Mouse (Mus musculus) thymus, postnatal 0 days (tissue): ENCODE measurements around the gene Gm3415. TPM values are rescaled to one million over a fixed set of nuclear protein-coding genes. Genes with fewer than 3 reads are reported as not detected.
"Not testable (repeated sequence)": the region's sequence is repeated elsewhere in the genome, so short reads cannot be mapped to it uniquely, and the experiment has no call there.

ENCODE experiments used
- DNase-seq: peaks from one replicate; pipeline ENCODE4 v3.0.0-alpha.2; 2015; ENCODE audit warnings: low spot score
- polyA plus RNA-seq: library from polyadenylated mRNA; unstranded; fragments of >200 nt; fragmentation: Nextera tagmentation; extraction: Ambion mirVana; gene quantifications from 2 replicates; pipeline ENCODE4 v1.2.1, GENCODE M21; 2015

The Gm3415 gene
- polyA plus RNA-seq, result not detected in 2 replicates

DNA sequence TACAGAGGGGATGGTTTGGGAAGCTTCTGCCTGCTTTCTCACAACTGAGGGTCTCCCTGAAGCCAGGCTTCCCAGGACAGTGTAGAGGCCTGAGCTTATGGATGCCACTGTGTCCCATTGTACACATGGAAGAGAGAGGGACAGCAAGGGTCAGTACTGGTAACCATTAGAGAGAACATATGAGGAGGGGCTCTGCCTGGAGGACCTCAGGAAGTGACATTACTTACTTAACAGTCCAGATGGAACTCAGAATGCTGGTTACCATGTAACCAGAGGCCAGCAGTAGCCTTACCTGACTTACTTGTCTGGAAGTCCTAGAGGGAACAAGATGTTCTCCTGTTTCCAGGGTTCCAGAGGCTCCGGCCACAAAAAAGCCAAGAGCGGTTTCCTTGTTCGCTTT, at the start of gene Gm3415:
Gene Gm3415 (plus strand): TSS at position 301 of the 400 bp plus-strand sequence.
- not testable (repeated sequence) for DNase-seq

DNA sequence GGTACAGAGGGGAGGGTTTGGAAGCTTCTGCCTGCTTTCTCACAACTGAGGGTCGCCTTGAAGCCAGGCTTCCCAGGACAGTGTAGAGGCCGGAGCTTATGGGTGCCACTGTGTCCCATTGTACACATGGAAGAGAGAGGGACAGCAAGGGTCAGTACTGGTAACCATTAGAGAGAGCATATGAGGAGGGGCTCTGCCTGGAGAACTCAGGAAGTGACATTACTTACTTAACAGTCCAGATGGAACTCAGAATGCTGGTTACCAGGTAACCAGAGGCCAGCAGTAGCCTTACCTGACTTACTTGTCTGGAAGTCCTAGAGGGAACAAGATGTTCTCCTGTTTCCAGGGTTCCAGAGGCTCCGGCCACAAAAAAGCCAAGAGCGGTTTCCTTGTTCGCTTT, 42.1 kb upstream of the Gm3415 start, which contains the start of gene Gm3402:
Gene Gm3402 (plus strand): TSS at position 301 of the 400 bp plus-strand sequence.
- DNase-seq, result not testable (repeated sequence)

DNA sequence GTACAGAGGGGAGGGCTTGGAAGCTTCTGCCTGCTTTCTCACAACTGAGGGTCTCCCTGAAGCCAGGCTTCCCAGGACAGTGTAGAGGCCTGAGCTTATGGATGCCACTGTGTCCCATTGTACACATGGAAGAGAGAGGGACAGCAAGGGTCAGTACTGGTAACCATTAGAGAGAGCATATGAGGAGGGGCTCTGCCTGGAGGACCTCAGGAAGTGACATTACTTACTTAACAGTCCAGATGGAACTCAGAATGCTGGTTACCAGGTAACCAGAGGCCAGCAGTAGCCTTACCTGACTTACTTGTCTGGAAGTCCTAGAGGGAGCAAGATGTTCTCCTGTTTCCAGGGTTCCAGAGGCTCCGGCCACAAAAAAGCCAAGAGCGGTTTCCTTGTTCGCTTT, 30.4 kb upstream of the Gm3415 start, which contains the start of gene Gm3404:
Gene Gm3404 (plus strand): TSS at position 301 of the 400 bp plus-strand sequence.
- DNase-seq, result not testable (repeated sequence)

DNA sequence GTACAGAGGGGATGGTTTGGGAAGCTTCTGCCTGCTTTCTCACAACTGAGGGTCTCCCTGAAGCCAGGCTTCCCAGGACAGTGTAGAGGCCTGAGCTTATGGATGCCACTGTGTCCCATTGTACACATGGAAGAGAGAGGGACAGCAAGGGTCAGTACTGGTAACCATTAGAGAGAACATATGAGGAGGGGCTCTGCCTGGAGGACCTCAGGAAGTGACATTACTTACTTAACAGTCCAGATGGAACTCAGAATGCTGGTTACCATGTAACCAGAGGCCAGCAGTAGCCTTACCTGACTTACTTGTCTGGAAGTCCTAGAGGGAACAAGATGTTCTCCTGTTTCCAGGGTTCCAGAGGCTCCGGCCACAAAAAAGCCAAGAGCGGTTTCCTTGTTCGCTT, 18.6 kb upstream of the Gm3415 start, which contains the start of gene Gm3409:
Gene Gm3409 (plus strand): TSS at position 301 of the 400 bp plus-strand sequence.
- not testable (repeated sequence) for DNase-seq

DNA sequence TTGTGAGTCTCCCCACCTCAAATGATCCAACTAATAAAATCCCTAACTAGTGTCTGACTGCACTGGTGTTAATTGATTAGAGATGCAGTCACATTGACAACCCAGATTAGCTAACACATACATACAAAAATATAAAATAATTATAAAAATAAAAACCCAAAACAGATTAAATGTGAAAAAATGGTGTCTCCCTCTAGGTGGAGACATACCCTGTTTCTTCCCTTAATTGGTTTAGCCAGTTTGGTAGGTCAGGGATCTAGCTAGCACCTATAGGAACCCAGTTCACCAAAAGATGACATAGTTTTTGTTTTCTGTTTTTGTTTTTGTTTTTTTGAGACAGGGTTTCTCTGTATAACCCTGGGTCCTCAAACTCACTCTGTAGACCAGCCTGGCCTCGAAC, 8.3 kb downstream of the Gm3415 start:
- no peak for DNase-seq

DNA sequence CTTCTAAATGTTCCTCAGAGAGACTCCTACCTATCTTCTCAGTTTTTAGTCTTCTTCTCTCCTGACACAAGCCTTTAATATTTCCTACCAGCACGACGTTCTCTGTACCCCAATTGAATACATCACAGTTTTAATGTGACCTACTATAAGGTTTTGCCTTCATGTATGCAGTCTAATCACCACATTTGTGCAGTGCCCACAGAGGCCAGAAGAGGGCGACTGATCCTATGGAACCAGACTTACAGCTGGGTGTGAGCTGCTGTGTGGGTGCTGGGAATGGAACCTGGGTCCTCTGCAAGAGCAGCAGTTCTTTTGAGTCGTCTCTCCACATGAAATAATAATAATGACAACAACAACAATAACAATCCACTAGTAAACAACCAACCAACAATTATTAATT, 11.1 kb downstream of the Gm3415 start:
- DNase-seq, result peak; percentile 58

DNA sequence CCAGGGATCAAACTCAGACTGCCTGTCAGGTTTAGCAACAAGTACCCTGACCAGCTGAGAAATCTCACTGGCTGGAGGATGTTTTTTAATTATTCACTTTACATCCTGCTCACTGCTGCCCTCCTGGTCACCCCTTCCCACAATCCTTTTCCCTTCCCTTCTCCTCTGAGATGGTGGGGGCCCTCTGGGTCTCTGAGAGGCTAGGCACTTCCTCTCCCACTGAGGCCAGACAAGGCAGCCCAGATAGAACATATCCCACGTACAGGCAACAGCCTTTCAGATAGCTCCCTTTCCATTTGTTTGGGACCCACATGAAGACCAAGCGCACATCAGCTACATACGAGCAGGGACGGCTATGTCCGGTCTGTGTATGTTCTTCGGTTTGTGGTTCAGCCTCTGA, 14.2 kb downstream of the Gm3415 start:
- DNase-seq, result not testable (repeated sequence)

DNA sequence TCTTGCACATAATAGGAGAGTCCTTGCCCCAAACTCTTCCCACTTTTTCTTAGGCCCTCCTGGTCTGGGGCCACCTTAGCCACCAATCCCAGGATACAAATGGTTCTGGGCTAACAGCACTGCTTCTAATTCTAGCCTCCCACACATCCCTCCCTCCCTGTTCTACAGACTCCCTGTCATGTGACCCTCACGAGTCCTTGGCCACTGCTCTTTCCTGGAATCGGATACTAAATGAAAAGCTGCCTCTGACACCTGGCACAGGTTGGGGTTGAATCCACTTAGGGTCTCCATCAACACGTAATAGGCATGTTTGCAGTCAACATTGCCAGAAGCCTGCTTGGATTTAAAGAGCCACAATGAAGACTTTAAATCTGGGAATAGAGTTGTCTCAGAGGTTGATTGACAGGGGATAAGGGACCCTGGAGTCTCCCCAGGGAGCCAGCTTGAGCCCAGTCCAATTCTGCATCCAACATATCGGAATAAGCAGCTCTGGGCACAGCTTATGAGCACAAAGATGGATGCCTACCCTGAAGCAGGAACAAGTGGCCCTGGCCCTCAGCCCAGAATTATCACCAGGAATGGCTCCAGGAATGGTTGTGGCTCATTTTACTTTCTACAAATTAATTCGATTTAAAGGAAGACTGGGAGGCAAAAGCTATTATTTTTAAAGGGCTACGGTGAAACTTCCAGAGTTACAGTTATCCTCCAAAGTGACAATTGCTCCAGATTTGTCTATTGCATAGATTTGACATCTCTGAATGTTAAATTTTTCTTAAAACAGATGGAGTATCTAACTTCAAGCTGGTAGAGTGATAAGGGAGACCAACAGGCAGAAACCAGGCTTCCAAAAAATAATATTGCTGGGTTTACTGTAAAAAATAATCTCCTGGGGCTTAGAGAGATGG, 16.1 kb downstream of the Gm3415 start:
- not testable (repeated sequence) for DNase-seq

DNA sequence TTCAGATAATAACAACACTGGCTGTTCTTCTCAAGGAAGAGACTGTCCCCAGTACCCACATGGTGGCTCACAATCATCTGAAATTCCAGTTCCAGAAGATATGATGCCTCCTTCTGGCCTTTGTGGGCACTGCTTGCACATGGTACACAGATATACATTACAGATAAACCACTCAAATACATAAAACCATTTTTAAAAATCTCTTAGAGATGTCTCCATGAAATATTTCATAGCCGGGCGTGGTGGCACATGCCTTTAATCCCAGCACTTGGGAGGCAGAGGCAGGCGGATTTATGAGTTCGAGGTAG, 16.8 kb downstream of the Gm3415 start:
- not testable (repeated sequence) for DNase-seq

DNA sequence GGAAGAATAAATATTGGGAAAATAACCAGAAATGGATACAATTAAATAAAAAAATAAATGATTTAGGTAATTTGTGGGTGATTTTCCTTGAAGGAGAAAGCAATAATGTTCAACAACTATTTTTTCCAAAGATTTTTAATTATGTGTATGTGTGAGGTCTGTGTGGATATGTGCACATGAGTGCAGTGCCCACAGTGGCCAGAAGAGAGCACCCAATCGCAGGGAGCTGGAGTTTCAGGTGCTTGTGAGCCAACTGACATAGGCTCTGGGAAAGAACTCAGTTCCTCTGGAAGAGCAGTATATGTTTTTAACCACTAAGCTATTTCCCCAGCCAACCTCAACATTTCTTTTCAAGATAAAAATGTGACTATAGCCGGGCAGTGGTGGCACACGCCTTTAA, 20.7 kb downstream of the Gm3415 start:
- no peak for DNase-seq

DNA sequence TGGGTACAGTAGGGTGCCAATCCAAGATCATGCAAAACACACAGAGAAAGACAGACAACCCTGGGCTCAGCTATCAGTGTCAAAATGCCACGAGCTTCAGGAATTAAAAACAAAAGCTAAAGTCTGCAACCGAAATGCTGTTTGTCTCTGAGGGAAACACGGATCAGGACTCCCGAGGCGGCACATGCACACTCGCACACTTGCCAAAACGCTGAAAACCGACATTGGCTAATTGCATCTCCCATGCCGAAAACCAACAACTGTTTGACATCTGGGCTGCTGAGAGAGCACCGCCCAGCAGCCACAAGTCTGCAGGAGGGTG, 28.2 kb downstream of the Gm3415 start:
- no peak for DNase-seq

DNA sequence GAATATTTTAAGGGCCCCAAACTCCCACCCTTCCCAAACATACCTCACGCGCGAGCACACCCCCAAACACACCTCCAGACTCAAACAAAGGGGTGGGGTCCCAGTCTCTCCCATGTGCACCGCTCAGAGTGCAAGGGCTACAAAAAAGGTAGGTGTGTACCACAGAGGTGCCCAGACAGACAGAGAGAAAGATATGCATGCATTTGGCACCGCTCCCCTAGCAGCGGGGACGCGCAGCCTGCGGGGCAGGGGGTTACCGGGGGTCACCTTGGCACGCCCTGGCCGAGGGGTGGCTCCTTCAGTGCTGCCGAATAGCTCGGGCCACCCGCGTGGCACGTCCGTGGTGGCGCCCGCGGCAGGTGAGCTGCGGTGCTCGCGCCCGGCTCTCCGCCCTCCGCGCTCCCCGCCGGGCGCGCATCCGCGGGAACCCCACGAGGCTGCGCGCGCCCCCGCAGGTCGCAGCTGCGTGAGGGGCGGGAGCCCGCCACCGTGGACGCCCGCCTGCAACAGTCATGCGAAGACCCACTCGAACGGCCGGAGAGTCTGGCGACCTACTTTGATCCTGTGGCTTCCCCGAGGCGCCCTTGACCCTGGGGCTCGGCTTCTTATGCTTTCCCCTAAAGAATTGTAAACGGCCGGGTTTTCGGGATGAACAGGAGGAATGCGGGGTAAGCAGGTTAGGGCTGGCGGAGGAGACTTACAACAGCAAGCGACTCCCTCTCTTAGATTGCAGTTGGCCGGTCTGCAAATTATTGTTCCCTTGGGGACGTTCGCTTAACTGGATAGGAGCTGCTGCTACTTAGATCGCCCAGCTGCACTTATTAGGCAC, 28.8 kb downstream of the Gm3415 start, which contains the start of gene Gpr12:
Gene Gpr12 (minus strand): TSS at position 762 of the 829 bp plus-strand sequence.
- DNase-seq, result no peak

DNA sequence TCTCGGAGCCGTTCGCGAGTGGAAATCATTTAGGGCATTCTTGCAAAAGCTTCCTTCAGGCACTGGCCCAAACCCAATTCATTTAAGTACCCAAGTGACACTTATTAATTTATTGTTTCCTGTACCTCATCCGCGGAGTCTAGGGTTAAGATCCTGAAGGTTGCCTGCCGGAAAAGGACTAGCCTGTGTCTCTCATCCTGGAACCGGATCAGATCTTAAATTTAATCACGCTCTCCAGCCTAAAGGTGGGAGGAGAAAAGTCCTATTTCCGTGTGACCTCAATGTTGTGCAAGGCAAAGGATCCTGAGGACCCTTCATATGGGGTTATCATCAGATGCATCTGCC, 29.3 kb downstream of the Gm3415 start:
- DNase-seq, result no peak

DNA sequence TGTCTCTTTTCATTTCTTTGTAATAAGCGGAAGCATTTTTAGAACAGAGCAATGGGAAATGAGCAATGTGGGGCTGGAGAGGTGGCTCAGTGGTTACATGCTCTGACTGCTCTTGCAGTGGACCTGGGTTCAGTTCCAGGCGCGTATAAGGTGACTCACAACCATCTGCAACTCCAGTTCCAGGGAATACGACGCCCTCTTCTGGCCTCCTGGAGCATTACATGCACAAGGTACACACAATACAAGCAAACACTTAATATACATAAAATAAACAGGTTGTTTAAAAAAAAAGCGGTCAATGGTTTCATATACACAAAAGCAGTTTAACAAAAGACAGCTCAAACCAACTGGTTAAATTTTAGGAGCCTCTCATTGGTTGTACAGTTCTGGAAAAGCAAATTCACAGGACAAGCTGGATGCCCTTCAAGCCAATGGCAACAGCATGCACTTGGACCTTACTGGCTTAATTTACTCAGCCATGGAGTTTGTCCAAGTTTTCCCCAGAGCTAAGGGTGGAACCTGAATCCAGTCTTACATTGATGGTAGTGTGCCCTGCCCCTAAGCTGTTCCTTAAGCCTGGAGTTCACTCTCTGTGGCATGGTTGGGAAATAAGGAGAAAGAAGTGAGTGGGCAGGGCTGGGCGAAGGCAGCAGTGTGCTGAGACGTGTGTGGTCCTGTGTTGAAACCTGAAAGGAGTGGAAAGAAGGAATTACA, 30.6 kb downstream of the Gm3415 start:
- DNase-seq, result no peak

DNA sequence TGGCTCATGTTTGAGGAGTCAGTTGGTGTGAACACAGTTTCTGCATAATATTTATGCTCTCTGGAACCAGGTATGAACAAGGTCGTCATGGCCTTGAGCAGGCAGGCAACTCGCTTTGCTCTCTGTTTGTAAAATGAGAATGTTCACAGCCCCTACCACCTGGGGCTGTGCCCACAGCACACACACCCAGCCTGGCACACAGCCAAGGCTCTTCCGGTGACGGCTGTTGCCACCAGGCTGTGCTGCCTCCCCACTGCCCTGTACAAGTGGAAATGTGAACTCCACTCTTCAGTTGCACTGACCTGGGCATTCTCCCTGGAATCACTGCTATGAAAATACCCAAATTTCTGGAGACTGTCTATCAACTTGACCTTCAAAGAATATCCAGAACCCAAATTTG, 35.1 kb downstream of the Gm3415 start:
- DNase-seq, result no peak

DNA sequence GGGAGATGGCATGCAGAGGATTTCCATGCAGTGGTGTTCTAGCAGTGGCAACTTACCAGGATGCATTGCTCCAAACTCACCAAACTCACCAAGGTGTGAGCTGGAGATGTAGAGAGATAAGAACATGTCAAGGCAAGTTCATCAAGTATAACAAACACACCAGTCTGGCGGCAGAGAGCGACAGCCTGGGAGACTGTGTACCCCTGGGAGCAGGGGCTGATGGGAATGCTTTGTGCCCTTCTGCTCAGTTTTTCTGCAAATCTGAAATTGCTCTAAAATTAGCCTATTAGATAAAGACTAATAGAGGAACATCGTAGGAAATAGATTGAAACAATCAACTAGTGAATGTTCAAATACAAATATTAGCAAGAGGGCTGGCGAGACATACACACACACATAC, 35.7 kb downstream of the Gm3415 start:
- DNase-seq, result no peak

DNA sequence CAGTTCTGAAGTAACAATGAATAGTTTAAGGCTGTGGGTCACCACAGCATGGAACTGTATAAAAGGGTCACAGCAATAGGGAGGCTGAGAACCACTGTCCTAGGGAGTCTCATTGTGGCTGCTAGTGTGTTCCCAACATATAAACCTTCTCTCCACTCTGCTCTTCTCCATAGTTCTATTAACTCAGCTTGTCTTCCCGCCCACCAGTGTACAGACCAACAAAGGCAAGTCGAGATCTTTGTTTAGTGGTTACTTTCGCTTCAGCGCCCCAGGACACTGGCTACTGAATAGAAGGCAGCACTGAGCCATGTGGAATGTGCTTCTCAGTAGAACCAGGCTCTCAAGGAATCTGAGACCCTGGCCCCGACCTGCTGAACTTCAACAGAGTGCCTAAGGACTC, 36.6 kb downstream of the Gm3415 start:
- DNase-seq, result no peak

DNA sequence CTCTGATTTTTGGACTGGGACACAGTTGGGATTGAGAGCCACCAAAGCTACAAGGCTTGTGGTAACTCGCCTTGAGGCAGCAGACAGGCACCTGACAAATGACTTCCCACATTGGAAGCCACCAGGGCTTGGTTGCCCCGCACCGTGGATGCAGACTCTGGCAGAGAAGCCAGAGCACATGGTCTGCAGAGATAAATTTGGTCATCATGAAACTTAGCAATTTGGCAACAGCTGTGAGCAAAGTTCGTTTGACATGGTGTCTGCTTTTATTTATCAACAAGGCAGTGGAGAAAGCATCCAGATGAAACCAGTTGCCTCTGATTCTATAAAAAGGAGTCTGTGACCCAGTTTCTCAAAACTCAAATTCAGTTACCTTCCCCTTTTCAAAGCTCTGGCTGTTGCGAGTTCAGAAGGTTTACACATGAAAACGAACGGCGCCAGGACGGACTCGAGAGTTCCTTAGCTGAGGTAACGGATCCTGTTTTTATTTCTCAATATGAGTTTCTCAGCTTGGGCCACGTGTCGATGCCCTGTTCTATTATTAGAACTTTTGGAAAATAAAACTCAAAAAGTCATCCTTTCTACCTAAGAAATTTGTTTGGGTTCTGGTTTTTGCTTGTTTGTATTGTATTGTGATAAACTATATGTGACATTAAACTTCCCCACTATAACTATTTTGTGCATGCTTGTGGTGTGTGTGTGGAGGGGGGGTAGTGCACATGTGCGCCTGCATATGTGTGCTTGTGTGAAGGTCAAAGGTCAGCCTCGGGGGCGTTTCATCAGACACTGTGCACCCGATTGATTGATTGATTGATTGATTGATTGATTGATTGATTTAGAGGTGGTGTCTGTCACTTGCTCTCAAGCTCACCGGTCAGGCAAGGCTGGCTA, 40.9 kb downstream of the Gm3415 start:
- DNase-seq, result no peak

DNA sequence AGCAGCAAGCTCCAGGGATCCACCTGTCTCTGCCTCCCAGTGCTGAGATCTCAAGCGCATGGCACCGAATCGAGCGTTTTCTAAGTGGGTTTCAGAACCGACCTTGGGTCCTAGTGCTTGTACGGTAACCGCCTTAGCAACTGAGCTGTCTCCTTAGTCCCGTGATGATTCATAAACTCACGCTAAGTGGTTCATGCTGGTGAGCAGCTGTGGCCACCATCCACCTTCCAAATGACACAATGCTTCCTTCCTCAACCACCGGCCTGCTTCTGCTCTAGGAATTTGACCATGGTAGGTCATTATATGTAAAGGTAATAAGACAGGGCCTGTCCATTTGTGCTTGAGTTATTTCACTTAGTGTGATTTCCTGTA, 41.6 kb downstream of the Gm3415 start:
- DNase-seq, result no peak
